16 mouse cellular contexts compared by ENCODE assay signal in the genomic region with DNA sequence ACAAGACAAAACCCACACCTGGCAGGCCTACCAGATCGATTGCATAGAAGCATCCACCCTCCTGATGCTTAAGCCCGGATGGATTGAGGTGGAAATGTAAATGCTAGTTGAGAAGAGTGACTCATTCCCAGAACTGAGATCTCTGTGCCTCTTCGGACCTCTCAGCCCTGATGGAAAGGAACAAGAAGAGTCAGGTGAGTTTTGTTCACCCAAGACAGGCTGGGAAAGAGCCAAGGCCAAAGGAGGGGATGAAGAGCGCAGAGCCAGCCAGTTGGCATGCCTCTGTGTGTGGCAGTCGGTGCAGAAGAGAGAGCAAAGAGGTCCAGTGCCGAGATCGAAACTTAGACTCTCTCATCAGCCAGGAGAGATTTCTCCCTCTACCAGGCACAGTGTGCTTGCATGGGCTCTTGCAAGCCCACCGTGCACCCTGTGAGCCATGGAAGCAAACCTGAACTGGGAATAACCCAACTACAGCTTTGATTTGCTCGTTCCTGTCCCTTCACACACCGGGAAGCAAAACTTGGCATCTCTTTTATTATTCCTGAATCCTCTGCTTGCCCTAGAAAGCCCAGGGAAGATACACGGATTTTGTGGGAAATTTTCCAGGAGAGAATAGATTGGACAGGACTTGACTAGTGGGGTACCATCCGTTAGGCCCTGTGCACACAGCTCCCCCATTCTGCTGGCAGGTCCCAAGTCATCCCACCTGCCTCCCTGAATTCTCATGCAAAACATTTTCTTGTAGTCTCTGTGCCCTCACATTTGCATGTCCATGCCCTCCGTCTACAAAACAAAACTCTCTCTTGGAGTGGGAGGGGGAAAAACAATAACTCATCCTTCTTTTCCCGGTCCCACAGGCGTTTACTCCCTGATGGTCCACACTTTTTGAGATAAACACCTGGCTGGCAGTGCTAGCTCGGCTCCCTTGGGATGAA.
DNase-seq lines count a peak whose midpoint lies in the region; ATAC-seq and TF ChIP-seq lines count a peak whose summit lies in the region.
"Had no signal": no experiment of that assay in that cellular context is flagged by ENCODE, and none has a peak within 500 bp of the region (broad histone marks: within the 10 kb centered on the region; RNA-seq: fewer than 3 reads in every experiment).

No protein-coding gene starts in this region.

- WGBS in hindbrain, embryonic 10.5 days, result 29% methylated on average over 16 of the region's 16 CpGs
- 30% methylated on average over 16 of the region's 16 CpGs for WGBS in hindbrain, embryonic 13.5 days
- 55% methylated on average over 16 of the region's 16 CpGs for WGBS in lung, adult 2 months

- no peaks in the 10 kb centered on the region for H3K9me3 ChIP-seq in hindbrain, embryonic 10.5 days
- H3K9me3 ChIP-seq in hindbrain, embryonic 13.5 days, result no peaks in the 10 kb centered on the region
- H3K9me3 ChIP-seq in ES-E14 (ENCODE audit: control insufficient read depth, insufficient read depth, low read depth, low read length), result no peaks in the 10 kb centered on the region
- H3K9me3 ChIP-seq: heart, embryonic 13.5 days; limb, embryonic 13.5 days; lung, embryonic 15.5 days; midbrain, embryonic 15.5 days; neural tube, embryonic 13.5 days had no signal

- in situ Hi-C loops in ES-E14 (cut with MboI; ENCODE audit: low sequenced_read_pairs in 2 of 2, unreplicated experiment in 2 of 2), result no loop called here

- no peak for TF ChIP-seq CTCF in lung, adult 2 months (IDR thresholded peaks at IDR 0.05; ENCODE audit: insufficient read depth, low read length)

- no peaks in the 10 kb centered on the region for H3K36me3 ChIP-seq in hindbrain, embryonic 10.5 days
- H3K36me3 ChIP-seq in hindbrain, embryonic 13.5 days, result no peaks in the 10 kb centered on the region
- no peaks in the 10 kb centered on the region for H3K36me3 ChIP-seq in ES-E14 (ENCODE audit: control insufficient read depth, insufficient read depth, low read length, poor library complexity, severe bottlenecking)
- H3K36me3 ChIP-seq: heart, embryonic 13.5 days; limb, embryonic 13.5 days; lung, embryonic 15.5 days; midbrain, embryonic 15.5 days; neural tube, embryonic 13.5 days had no signal

- DNase-seq in hindbrain, embryonic 10.5 days (ENCODE audit: low spot score), result no peak
- DNase-seq in ES-E14 (ENCODE audit: low read depth, low spot score), result peak; percentile 50
- DNase-seq in cerebellum, adult 11-12 months, result peak; percentile 68
- DNase-seq in lung, adult 2 months, result peak; percentile 43
- DNase-seq in spleen, postnatal 10 days (ENCODE audit: low spot score in 2 of 2), result no peak
- DNase-seq in gastrocnemius, postnatal 10 days, result no peak
- DNase-seq: adrenal gland, postnatal 36 days; retina, postnatal 1 day; thymus, postnatal 4 days had no signal

- H3K4me2 ChIP-seq in hindbrain, embryonic 13.5 days, result no peak overlapping the region
- H3K4me2 ChIP-seq: heart, embryonic 13.5 days; limb, embryonic 13.5 days; lung, embryonic 15.5 days; midbrain, embryonic 15.5 days; neural tube, embryonic 13.5 days had no signal

- no peak overlapping the region for H3K9ac ChIP-seq in hindbrain, embryonic 13.5 days
- H3K9ac ChIP-seq in ES-E14 (ENCODE audit: insufficient read depth, low read depth, low read length, poor library complexity, severe bottlenecking), result peak overlapping the region; percentile 45; the same call in 1 of the 2 replicates
- H3K9ac ChIP-seq: heart, embryonic 13.5 days; limb, embryonic 13.5 days; lung, embryonic 15.5 days; midbrain, embryonic 15.5 days; neural tube, embryonic 13.5 days had no signal

- H3K27me3 ChIP-seq in hindbrain, embryonic 10.5 days (ENCODE audit: insufficient read depth, poor library complexity, severe bottlenecking), result peaks cover 12% of the 10 kb centered on the region; the same call in 1 of the 2 replicates
- no peaks in the 10 kb centered on the region for H3K27me3 ChIP-seq in hindbrain, embryonic 13.5 days
- H3K27me3 ChIP-seq: lung, embryonic 15.5 days; midbrain, embryonic 15.5 days; neural tube, embryonic 13.5 days had no signal

- TF ChIP-seq POLR2A in lung, adult 2 months (IDR thresholded peaks at IDR 0.05; ENCODE audit: borderline replicate concordance, extremely low read depth, low read depth, low read length), result no peak

- no peak for ATAC-seq in hindbrain, embryonic 13.5 days (ENCODE audit: low FRiP score)
- ATAC-seq: midbrain, embryonic 15.5 days had no signal

- H3K4me3 ChIP-seq in hindbrain, embryonic 10.5 days, result no peak overlapping the region
- no peak overlapping the region for H3K4me3 ChIP-seq in hindbrain, embryonic 13.5 days
- peak overlapping the region; percentile 31 to 48; a peak in 3 of 4 replicates for H3K4me3 ChIP-seq in ES-E14 (ENCODE audit: insufficient read depth in 1 of 2, low read depth in 1 of 2, low read length in 2 of 2, poor library complexity in 1 of 2, severe bottlenecking in 1 of 2)
- H3K4me3 ChIP-seq in lung, adult 2 months (replicated peaks; ENCODE audit: extremely low read depth, low read depth, low read length), result no peak overlapping the region
- H3K4me3 ChIP-seq: heart, embryonic 13.5 days; limb, embryonic 13.5 days; lung, embryonic 15.5 days; midbrain, embryonic 15.5 days; neural tube, embryonic 13.5 days had no signal

- H3K27ac ChIP-seq in hindbrain, embryonic 10.5 days, result peak overlapping the region; percentile 23; the same call in 1 of the 2 replicates
- no peak overlapping the region for H3K27ac ChIP-seq in hindbrain, embryonic 13.5 days
- H3K27ac ChIP-seq in ES-E14 (ENCODE audit: insufficient read depth, low read depth, low read length, poor library complexity, severe bottlenecking), result peak overlapping the region; percentile 92
- H3K27ac ChIP-seq: heart, embryonic 13.5 days; limb, embryonic 13.5 days; lung, embryonic 15.5 days; midbrain, embryonic 15.5 days; neural tube, embryonic 13.5 days; stomach, postnatal 0 days had no signal

- peaks cover 57% of the 10 kb centered on the region for H3K4me1 ChIP-seq in hindbrain, embryonic 10.5 days (replicated peaks)
- peaks cover 55% of the 10 kb centered on the region for H3K4me1 ChIP-seq in hindbrain, embryonic 13.5 days (replicated peaks)
- peaks cover 16 to 44% of the 10 kb centered on the region in 2 experiments; a peak in 3 of 4 replicates for H3K4me1 ChIP-seq in ES-E14 (ENCODE audit: control insufficient read depth in 2 of 2, insufficient read depth in 2 of 2, low read length in 2 of 2, poor library complexity in 1 of 2)
- H3K4me1 ChIP-seq in lung, adult 2 months (ENCODE audit: control insufficient read depth, insufficient read depth, low read length), result peaks cover 2% of the 10 kb centered on the region; the same call in 1 of the 2 replicates

TF ChIP-seq in ES-E14, 5 proteins besides CTCF, POLR2A, EP300 and RAD21:
- no peak for TF ChIP-seq HCFC1 (IDR thresholded peaks at IDR 0.05; ENCODE audit: borderline replicate concordance, insufficient read depth, low read length)
- TF ChIP-seq ZNF384 (IDR thresholded peaks at IDR 0.05; ENCODE audit: low read depth, low read length), result no peak
- TF ChIP-seq CHD2 (IDR thresholded peaks at IDR 0.05; ENCODE audit: low read depth, low read length), result no peak

Comparison
In these comparisons a context has a peak if more than half of its experiments do, and no peak if none do; other contexts are left out.
1. DNase-seq: peak in ES-E14 (single experiment), cerebellum, adult 11-12 months (single experiment) and lung, adult 2 months (single experiment); none in hindbrain, embryonic 10.5 days (single experiment), spleen, postnatal 10 days (0 of 2) and gastrocnemius, postnatal 10 days (single experiment).
2. H3K4me3 ChIP-seq: peak in ES-E14 (2 of 2); none in hindbrain, embryonic 10.5 days (single experiment), hindbrain, embryonic 13.5 days (single experiment) and lung, adult 2 months (single experiment).